Mouse (Mus musculus) thymus, postnatal 0 days (tissue): ENCODE data around the gene Slc25a20. TPM values are rescaled to one million over a fixed set of nuclear protein-coding genes. Genes with fewer than 3 reads are reported as not detected.
"Not testable (repeated sequence)": the region's sequence is repeated elsewhere in the genome, so short reads cannot be mapped to it uniquely, and the experiment has no call there.

Experiments used
- DNase-seq: peaks from one replicate; pipeline ENCODE4 v3.0.0-alpha.2; 2015; ENCODE audit warnings: low spot score
- polyA plus RNA-seq: library from polyadenylated mRNA; unstranded; fragments of >200 nt; fragmentation: Nextera tagmentation; extraction: Ambion mirVana; gene quantifications from 2 replicates; pipeline ENCODE4 v1.2.1, GENCODE M21; 2015

The Slc25a20 gene
- polyA plus RNA-seq, result 40.9 and 43.4 TPM in 2 replicates

DNA sequence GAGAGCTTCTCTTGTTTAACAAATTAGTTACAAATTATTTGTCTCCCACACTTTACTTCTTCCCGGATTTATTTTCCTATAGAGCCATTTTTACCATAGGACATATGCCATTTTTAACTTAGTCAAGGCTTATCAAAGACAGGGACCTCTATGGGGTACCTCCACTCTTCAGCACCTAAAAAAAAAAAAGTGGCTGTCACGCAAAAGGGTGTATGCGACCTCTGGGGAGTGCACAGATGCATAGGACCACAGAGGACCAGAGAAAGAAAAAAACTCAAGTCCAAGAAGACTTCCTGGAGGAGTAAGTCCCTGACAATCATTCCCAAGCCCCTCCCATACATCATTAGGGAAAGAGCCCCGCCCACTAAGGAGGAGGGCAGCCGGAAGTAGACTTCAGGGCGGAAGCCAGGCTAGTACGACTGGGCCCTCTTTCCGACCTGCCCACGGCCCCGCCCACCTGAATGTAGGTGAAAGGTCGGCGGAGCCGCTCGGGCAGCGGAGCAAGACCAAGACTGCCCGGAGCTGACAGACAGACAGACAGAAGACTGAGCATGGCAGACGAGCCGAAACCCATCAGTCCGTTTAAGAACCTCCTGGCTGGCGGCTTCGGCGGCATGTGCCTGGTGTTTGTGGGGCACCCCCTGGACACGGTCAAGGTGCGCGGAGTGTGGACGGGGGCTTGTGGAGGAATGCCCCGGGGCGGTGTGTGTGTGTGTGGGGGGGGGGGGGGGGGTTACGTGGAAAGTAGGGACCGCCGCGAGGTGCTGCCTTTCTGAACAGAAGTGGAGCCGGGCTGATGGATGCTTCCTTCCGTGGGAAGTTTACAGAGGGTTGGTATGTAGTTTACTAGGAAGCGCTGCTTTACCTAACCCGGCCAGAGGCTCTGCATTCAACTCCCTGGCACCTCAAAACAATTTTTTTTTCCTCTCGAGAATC, at the start of gene Slc25a20:
Slc25a20 (plus strand) TSS at position 412 of the 936 bp plus-strand sequence.
- DNase-seq, result peak; percentile 79

DNA sequence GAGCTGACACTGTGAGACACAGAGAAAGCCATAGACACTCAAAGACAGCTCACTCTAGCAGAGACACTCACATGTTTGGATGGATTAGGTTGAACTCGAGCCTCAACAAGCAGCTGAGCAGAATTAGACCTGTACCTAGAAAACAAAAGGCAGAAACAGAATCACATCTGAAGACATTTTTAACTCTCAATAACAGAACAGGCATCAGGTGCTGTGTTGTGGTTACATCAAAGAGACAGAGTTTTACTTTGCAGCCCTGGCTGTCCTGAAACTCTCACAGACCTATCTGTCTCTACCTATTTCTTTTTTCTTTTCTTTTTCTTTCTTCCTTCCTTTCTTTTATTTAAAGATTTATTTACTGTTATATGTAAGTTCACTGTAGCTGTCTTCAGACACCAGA, 44.6 kb upstream of the Slc25a20 start:
- DNase-seq, result peak; percentile 24

DNA sequence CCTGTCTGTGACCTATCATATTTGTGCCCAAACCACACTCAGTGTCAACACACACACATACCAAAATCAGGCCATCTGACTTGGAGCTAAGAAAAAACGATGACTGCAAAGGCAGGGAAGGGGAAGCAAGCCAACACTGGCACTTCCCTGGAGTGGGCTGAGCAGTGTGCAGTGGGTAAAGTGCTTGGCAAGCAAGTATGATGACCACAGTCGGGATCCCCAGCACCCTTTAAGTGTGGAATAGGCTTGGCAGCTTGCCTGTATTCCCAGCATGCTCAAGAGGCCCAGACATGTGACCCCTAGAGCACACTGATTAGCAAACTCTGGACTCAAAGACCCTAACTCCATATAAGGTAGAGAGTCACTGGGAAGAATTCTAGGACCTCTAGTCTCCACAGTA, 35.4 kb upstream of the Slc25a20 start:
- DNase-seq, result no peak

DNA sequence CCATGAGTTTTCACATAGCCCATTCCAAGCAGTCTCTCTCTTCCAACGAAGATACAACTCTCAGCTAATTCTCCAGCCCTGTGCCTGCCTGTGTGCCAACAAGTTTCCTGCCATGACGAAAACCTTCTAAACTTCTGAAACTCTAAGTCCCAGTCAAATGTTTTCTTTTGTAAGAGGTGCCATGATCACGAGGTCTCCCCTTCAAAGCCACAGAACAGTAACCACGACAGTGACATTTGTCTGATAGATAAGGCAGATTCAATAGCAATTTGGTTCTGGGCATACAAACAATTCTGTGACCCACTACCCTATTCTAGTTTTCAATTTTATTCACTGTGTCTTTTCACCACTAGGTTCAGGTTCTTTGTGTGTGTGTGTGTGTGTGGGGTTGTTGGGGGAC, 33.7 kb upstream of the Slc25a20 start:
- DNase-seq, result no peak

GRCm38 (mm10) chr9:108630683-108631082, 31.2 kb upstream of the Slc25a20 start:
- DNase-seq, result no peak

- no peak for DNase-seq
These were observed 30.1 kb upstream of the Slc25a20 start for GRCm38 (mm10) chr9:108631631-108632256.

DNA sequence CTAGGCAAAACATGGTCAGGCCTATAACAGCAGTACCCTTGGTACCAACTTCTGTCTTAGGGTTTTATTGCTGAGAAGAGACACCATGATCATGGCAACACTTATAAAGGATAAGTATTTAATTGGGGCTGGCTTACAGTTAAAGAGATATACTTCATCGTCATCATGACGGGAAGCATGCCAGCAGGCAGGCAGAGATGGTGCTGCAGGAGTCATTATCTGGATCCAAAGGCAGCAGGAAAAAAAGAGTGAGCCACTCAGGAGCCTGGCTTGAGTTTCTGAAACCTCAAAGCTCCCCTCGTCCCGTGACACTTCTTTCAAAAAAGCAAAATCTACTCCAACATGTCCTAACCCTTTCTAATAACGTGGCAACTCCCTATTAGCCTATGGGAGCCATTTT, 29.5 kb upstream of the Slc25a20 start:
- no peak for DNase-seq

DNA sequence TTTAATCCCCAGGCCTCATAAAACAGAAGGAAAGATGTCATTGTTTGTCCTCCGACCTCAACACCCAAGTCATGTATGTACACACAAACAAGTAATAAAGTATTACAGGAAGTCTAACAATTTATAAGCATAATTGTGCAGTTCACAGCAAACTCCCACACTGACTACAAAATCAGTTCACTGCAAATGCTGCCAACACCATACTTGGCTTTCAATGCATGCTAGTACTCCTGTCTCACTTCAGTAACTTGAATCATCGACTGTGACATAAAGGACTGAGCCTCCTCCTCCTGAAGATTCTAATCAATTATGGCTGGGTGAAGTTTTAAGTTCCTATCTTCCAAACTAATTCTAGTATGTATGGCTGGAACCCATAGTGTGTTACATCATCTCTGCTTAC, 28.0 kb upstream of the Slc25a20 start:
- DNase-seq, result no peak

DNA sequence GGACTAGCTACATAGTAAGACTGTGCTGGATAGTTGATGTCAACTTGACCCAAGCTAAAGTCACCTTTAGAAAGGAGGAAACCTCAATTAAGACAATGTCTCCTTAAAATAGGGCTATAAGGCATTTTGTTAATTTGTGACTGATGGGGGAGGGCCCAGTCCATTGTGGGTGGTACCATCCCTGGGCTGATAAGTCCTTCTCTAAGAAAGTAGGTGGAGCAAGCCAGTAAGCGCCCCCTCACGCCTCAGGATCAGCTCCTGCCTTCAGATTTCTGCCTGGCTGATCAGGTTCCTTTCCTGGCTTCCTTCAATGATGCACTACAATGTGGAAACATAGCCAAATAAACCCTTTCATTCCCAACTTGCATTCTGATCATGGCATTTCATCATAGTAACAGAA, 26.5 kb upstream of the Slc25a20 start:
- no peak for DNase-seq

- DNase-seq, result no peak
These were observed 22.1 kb upstream of the Slc25a20 start for GRCm38 (mm10) chr9:108639825-108640224.

DNA sequence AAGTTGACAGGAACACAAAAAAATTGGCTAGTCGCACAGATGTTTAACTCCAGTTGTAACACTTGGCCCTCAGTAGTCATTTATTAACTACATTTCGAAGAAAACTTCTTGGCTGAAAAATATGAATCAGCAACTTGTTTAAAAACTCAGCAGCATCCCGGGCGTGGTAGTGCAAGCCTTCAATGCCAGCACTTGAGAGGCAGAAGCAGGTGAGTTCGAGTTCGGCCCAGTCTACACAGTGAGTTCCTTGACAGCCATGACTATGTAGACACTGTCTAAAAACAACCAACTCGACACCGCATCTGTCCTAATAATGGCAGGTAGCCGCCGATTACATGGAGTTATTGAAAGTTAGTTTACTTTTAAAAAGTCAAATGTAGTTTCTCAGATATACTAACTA, 13.7 kb upstream of the Slc25a20 start:
- DNase-seq, result no peak

DNA sequence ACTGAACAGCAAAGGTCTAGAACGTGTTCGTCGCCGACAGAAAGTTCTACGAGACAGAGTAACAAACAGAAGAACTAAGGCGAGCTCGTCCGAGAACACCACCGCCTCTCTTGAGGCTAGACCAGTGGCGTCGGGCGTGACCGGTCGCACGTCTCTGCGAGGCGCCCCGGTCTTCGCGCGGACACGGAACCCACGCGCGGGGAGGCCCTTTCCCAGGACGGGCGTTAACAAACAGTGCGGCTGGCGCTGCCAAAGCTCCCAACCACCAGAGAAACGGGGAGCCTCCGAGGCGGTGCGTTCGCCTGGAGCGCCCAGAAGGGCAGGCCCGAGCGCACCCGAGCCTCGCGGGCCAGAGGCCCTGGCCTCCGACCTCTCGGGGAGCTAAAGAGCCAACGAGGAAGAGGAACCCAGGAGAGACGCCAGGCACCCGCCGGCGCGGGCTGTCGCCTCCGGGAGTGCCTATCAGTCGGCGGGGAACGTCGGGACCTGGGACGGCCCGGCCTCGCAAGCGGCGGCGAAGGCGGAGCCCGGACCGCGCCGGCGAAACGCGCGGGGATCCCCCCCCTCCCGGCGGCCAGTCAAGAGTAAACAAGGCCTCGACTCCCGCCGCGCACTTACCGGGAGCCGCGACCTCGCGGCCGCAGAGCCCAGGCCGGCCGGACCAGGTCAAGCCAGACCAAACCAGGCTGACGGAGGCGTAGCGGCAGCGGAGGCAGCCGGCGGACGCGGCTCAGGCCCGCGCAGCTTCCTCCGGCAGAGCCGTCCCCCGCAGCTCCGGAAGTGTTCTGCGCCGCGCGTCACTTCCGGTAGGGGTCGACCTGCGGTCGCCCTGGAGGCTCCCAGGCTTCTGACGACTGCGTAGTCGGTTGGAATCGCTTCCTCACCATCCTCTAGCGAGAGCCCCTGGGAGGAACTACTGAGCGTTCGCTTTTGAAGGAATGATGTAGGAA, 13.0 kb upstream of the Slc25a20 start, which contains the start of gene Arih2:
Arih2 (minus strand) TSS at position 776 of the 950 bp plus-strand sequence.
- peak; percentile 95 for DNase-seq

DNA sequence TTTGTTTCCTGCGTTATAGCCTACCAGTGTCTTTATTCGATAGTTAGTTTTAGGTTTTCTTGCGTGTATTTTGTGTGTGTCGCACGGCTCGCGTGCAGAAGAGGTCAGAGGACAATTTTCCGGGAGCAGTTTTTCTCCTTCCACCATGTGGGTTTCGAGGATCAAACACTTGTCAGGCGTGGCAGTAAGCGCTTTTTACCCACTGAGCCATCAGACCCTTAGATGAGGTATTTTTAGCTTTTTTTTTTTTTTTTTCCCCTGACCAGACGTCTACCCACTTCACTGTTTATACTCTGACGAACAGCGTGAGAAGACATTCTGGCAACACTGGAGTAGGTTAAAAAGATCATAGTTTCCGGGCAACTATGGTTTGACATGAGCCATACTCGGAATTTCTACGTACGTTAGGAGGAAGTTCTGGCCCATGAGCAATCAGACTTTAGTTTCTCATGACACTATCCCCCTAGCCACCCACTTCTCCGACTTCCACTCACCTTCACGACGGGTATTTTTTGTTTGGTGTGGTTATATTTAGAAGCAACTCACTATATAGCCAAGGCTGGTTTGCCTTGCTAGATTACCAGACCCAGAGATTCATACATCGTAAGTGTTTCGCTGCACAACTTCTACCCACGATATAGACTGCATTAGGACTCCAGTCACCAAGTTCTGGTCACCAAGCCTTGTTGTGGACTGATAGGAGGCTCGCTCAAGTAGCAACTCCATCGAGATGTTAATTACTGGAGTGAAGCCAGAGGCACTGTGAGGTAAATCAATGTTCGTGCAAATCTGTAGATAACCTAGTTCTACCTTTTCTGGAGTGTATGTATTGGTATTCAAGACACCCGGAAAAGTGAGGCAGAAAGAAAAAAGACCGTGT, 12.1 kb upstream of the Slc25a20 start:
- DNase-seq, result peak; percentile 36

DNA sequence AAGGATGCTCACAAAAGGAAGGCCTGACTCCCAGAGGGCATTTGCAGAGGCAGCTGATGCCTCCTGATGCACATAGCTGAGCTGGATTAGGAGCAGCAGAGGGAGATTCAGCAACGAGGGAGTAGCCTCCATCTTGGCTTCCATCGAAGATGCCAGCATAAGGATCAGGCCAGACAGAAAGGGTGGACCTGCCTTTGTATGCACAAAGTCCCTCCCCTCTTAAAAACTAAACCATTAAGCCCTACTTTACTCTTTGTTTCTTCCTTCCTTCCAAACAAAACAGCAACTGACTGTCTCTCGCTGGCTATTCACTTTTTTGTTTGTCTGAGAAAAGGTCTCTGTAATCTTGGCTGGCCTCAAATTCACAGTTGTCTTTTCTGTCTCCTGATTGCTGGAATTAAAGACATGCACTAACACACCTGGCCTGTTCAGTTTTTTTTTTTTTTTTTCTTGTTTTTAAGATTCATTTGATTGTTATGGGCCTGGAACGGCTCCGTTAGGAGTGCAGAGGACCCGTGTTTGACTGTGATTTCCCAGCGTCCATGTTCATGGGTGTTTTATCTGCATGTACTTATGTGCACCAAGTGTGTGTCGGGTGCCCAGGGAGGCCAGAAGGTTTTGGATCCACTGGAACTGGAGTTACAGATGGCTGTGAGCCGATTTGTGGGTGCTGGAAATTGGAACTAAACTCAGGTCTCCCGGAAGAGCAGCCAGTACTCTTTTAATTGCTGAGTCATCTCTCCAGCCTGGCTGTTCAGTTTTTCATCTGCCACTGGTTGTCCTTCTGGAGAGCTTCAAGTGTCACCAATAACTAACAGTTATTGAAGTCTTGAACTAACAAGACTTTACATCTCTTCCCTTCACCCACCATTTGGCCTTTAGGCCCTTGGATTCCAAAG, 7.1 kb upstream of the Slc25a20 start:
- DNase-seq, result no peak

DNA sequence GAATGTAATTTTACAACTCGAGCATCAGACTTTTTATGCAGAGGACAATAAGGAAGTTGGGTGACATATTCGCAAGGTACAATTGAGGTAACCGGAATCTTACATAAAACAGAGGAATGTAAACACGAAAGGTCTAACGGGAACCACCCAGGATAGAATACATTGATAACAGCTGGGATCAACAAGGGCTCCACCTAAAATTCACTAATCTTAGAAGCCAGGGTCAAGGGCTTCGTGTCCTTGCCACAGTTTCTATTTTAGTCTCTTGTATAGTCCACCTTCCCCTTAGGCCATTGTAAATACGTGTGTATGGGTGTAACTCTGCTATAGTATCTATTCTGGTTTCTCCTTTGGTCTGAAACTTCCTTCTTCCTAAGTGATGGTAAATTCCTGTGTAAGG, 6.0 kb upstream of the Slc25a20 start:
- DNase-seq, result not testable (repeated sequence)

DNA sequence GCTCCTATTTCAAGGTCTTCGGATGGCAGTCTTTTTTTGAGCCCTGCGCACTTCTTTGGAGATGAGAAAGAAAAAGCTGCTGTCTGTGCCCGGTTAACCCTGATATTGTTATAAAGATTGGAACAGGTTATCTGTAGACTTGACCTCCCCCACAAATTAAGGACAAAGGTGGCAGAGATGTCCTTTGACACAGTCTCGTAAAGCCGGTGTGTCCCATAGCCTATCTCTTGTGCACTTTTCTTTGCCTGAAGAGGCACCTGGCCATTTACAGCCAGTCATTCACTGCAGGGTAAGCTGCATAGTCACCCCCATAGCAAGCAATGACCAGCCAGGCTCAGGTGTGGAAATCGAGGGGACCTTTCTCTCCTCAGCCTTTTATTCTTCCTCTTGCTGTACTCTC, 772 bp downstream of the Slc25a20 start:
- DNase-seq, result no peak

DNA sequence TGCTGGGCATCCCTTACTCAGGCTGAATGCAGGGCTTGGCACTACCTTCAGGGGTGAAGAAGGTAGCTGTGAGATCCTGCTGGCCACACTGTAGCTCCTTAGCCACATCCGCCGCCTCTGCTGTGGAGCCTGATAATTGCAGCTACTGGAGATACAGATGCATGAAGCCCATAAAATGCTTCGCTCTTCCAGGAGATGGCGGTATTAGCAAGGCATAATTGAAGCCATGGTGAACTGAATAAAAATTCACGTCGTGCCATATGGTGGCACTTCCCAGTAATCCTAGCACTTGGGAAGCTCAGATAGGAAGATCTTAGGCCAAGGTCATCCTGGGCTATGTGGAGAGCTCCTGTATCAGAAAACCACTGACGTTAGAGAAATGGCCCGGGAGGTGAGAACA, 8.0 kb downstream of the Slc25a20 start:
- DNase-seq, result peak; percentile 29

GRCm38 (mm10) chr9:108673151-108673550, 11.3 kb downstream of the Slc25a20 start:
- peak; percentile 38 for DNase-seq

- DNase-seq, result no peak
These were observed 18.1 kb downstream of the Slc25a20 start for GRCm38 (mm10) chr9:108680026-108680425.
